Mouse (Mus musculus): ENCODE results near the gene Ugt2b36. TPM values are rescaled to one million over a fixed set of nuclear protein-coding genes. Genes with fewer than 3 reads are reported as not detected.
"Not testable (repeated sequence)": the region's sequence is repeated elsewhere in the genome, so short reads cannot be mapped to it uniquely, and the experiment has no call there.

The Ugt2b36 gene
- total RNA-seq (2021), result not detected

GRCm38 (mm10) chr5:87092346-87093027 lies at the start of gene Ugt2b36:
TSS of gene Ugt2b36 (minus strand) at chr5:87092555.
- no peak for DNase-seq (ENCODE audit: low spot score in 2 of 2)
- intact Hi-C loops (cut with DNase I), result no loop called here

- not testable (repeated sequence) for DNase-seq (ENCODE audit: low spot score in 2 of 2)
- intact Hi-C loops (cut with DNase I), result loop anchor here (5.0 to 10.0 kb wide), 2 partner anchors 658 to 945 kb away; partner anchors contain the start of gene Gnrhr
These were observed 47.8 kb upstream of the Ugt2b36 start, which contains the start of gene Ugt2b5 for GRCm38 (mm10) chr5:87140196-87140595. TSS of gene Ugt2b5 (minus strand) at chr5:87140318.

- intact Hi-C loops (cut with DNase I); DNase-seq (ENCODE audit: low spot score in 2 of 2): not testable (repeated sequence)
These were observed 11.3 kb upstream of the Ugt2b36 start for GRCm38 (mm10) chr5:87103697-87104096.

- intact Hi-C loops (cut with DNase I), result no loop called here
- DNase-seq (ENCODE audit: low spot score in 2 of 2), result no peak
These were observed 1.2 kb downstream of the Ugt2b36 start for GRCm38 (mm10) chr5:87091111-87091510.

- intact Hi-C loops (cut with DNase I), result no loop called here
- DNase-seq (ENCODE audit: low spot score in 2 of 2), result no peak
These were observed 3.1 kb downstream of the Ugt2b36 start for GRCm38 (mm10) chr5:87089264-87089663.

GRCm38 (mm10) chr5:87086269-87086668 lies 6.1 kb downstream of the Ugt2b36 start:
- DNase-seq (ENCODE audit: low spot score in 2 of 2), result no peak

GRCm38 (mm10) chr5:87030624-87031023 lies 61.7 kb downstream of the Ugt2b36 start:
- intact Hi-C loops (cut with DNase I), result no loop called here
- DNase-seq (ENCODE audit: low spot score in 2 of 2), result no peak

More at GRCm38 (mm10) chr5:87086269-87086668, 6.1 kb downstream of the Ugt2b36 start:
- intact Hi-C loops (cut with DNase I), result no loop called here

- DNase-seq (ENCODE audit: low spot score in 2 of 2), result no peak
- intact Hi-C loops (cut with DNase I), result no loop called here
These were observed 65.0 kb downstream of the Ugt2b36 start for GRCm38 (mm10) chr5:87027359-87027758.

Other genes starting within 250 kb of the Ugt2b36 start
- gene Ugt2b34, start 185.6 kb downstream of the Ugt2b36 start, total RNA-seq (2021), result not detected
- gene Ugt2b1, start 166.0 kb downstream of the Ugt2b36 start, total RNA-seq (2021), result not detected
- gene Ugt2b35, start 91.7 kb downstream of the Ugt2b36 start, total RNA-seq (2021), result not detected
- gene Ugt2b5, start 47.8 kb upstream of the Ugt2b36 start, total RNA-seq (2021), result not detected
- gene Ugt2b37, start 162.2 kb upstream of the Ugt2b36 start, total RNA-seq (2021), result not detected
- not detected for gene Ugt2a3, start 244.6 kb upstream of the Ugt2b36 start, total RNA-seq (2021)